20 mouse cellular contexts compared by ENCODE assay signal in the genomic region with DNA sequence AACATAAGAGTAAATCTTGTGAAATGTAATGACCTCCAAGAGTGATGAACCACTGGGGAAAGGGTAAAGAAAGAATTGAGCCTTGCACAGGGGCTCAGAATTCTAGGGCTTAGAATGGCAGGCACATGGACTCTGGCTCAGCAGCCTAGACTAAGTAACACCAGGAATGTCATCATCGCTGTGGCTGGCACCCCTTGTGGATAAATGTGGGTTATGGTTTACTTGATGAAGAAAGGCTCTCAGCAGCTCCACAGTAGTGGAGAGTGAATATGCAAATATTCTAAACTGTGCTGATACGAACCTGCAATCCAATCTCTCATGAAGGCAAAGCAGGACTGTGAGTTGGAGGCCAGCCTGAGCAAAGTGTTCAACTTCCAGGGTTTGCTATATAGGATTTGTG. TPM values are rescaled to one million over a fixed set of nuclear protein-coding genes. Genes with fewer than 3 reads are reported as not detected.
DNase-seq lines count a peak whose midpoint lies in the region; ATAC-seq and TF ChIP-seq lines count a peak whose summit lies in the region.
"Had no signal": no experiment of that assay in that cellular context is flagged by ENCODE, and none has a peak within 500 bp of the region (broad histone marks: within the 10 kb centered on the region; RNA-seq: fewer than 3 reads in every experiment).

No protein-coding gene starts in this region.

- no peak for DNase-seq in forebrain, postnatal 0 days
- no peak for DNase-seq in forebrain, embryonic 10.5 days (ENCODE audit: extremely low spot score, low spot score)
- no peak for DNase-seq in hindbrain, postnatal 0 days (ENCODE audit: low spot score)
- DNase-seq in right cerebral cortex, adult 18-20 months: peak; percentile 34
- no peak for DNase-seq in right cerebral cortex, postnatal 25 days
- no peak for DNase-seq in ovary, postnatal 10 days (ENCODE audit: low spot score)
- no peak for DNase-seq in forebrain, embryonic 11.5 days (ENCODE audit: low spot score)
- DNase-seq: adrenal gland, adult 8-10 months; adrenal gland, postnatal 36 days; cerebellum, adult 11 months; cerebellum, adult 8-10 months; embryo, embryonic 11 days; gastrocnemius, postnatal 10 days had no signal

- no peaks in the 10 kb centered on the region for H3K27me3 ChIP-seq in forebrain, postnatal 0 days (ENCODE audit: insufficient read depth, low read length)
- H3K27me3 ChIP-seq in forebrain, embryonic 10.5 days (ENCODE audit: poor library complexity, severe bottlenecking): no peaks in the 10 kb centered on the region
- no peaks in the 10 kb centered on the region for H3K27me3 ChIP-seq in hindbrain, postnatal 0 days (ENCODE audit: insufficient read depth, low read length)
- H3K27me3 ChIP-seq in hindbrain, embryonic 13.5 days: no peaks in the 10 kb centered on the region
- H3K27me3 ChIP-seq in forebrain, embryonic 11.5 days (ENCODE audit: control insufficient read depth, insufficient read depth, low read length): no peaks in the 10 kb centered on the region
- H3K27me3 ChIP-seq: embryonic facial prominence, embryonic 15.5 days; forebrain, embryonic 13.5 days had no signal

- no peak overlapping the region for H3K4me3 ChIP-seq in forebrain, postnatal 0 days (ENCODE audit: low read depth, low read length)
- no peak overlapping the region for H3K4me3 ChIP-seq in forebrain, embryonic 10.5 days
- no peak overlapping the region for H3K4me3 ChIP-seq in hindbrain, postnatal 0 days (ENCODE audit: low read length)
- H3K4me3 ChIP-seq in hindbrain, embryonic 13.5 days: no peak overlapping the region
- no peak overlapping the region for H3K4me3 ChIP-seq in forebrain, embryonic 11.5 days (ENCODE audit: low read depth, low read length)
- H3K4me3 ChIP-seq: embryonic facial prominence, embryonic 15.5 days; forebrain, embryonic 13.5 days had no signal

- peak; percentile 55 for ATAC-seq in forebrain, postnatal 0 days
- no peak; the same call in 1 of the 2 replicates for ATAC-seq in hindbrain, postnatal 0 days
- no peak for ATAC-seq in hindbrain, embryonic 13.5 days (ENCODE audit: low FRiP score)
- no peak for ATAC-seq in forebrain, embryonic 11.5 days (replicated peaks; ENCODE audit: low FRiP score)
- ATAC-seq: forebrain, embryonic 13.5 days; intestine, embryonic 16.5 days had no signal

- no peaks in the 10 kb centered on the region for H3K36me3 ChIP-seq in forebrain, postnatal 0 days (ENCODE audit: insufficient read depth)
- no peaks in the 10 kb centered on the region for H3K36me3 ChIP-seq in forebrain, embryonic 10.5 days (replicated peaks)
- H3K36me3 ChIP-seq in hindbrain, postnatal 0 days (ENCODE audit: insufficient read depth, low read length): no peaks in the 10 kb centered on the region
- H3K36me3 ChIP-seq in hindbrain, embryonic 13.5 days: no peaks in the 10 kb centered on the region
- no peaks in the 10 kb centered on the region for H3K36me3 ChIP-seq in forebrain, embryonic 11.5 days (ENCODE audit: control insufficient read depth, insufficient read depth, low read length)
- H3K36me3 ChIP-seq: embryonic facial prominence, embryonic 15.5 days had no signal

- H3K27ac ChIP-seq in forebrain, postnatal 0 days (ENCODE audit: low read depth, low read length): no peak overlapping the region
- no peak overlapping the region for H3K27ac ChIP-seq in forebrain, embryonic 10.5 days
- no peak overlapping the region for H3K27ac ChIP-seq in hindbrain, postnatal 0 days
- no peak overlapping the region for H3K27ac ChIP-seq in hindbrain, embryonic 13.5 days
- H3K27ac ChIP-seq in forebrain, embryonic 11.5 days (ENCODE audit: low read depth, low read length): no peak overlapping the region
- H3K27ac ChIP-seq: embryonic facial prominence, embryonic 15.5 days; forebrain, embryonic 13.5 days; hindbrain, embryonic 14.5 days had no signal

- H3K9me3 ChIP-seq in forebrain, postnatal 0 days (ENCODE audit: low read length): no peaks in the 10 kb centered on the region
- no peaks in the 10 kb centered on the region for H3K9me3 ChIP-seq in forebrain, embryonic 10.5 days
- no peaks in the 10 kb centered on the region for H3K9me3 ChIP-seq in hindbrain, postnatal 0 days (ENCODE audit: low read length)
- no peaks in the 10 kb centered on the region for H3K9me3 ChIP-seq in hindbrain, embryonic 13.5 days
- no peaks in the 10 kb centered on the region for H3K9me3 ChIP-seq in forebrain, embryonic 11.5 days (ENCODE audit: control insufficient read depth, low read length)
- H3K9me3 ChIP-seq: embryonic facial prominence, embryonic 15.5 days; forebrain, embryonic 13.5 days had no signal

- 55% methylated on average over 2 of the region's 2 CpGs for WGBS in forebrain, postnatal 0 days
- WGBS in forebrain, embryonic 10.5 days: 80% methylated on average over 2 of the region's 2 CpGs
- 60% methylated on average over 2 of the region's 2 CpGs for WGBS in hindbrain, postnatal 0 days
- 86% methylated on average over 2 of the region's 2 CpGs for WGBS in hindbrain, embryonic 13.5 days
- WGBS in forebrain, embryonic 11.5 days: 67% methylated on average over 2 of the region's 2 CpGs

- H3K4me2 ChIP-seq in forebrain, postnatal 0 days (ENCODE audit: low read depth): no peak overlapping the region
- no peak overlapping the region for H3K4me2 ChIP-seq in hindbrain, postnatal 0 days (ENCODE audit: low read depth, low read length)
- H3K4me2 ChIP-seq in hindbrain, embryonic 13.5 days: no peak overlapping the region
- no peak overlapping the region for H3K4me2 ChIP-seq in forebrain, embryonic 11.5 days (ENCODE audit: low read depth, low read length, severe bottlenecking)
- H3K4me2 ChIP-seq: embryonic facial prominence, embryonic 15.5 days; forebrain, embryonic 13.5 days; hindbrain, embryonic 14.5 days had no signal

- no peaks in the 10 kb centered on the region for H3K4me1 ChIP-seq in forebrain, postnatal 0 days (ENCODE audit: insufficient read depth)
- H3K4me1 ChIP-seq in forebrain, embryonic 10.5 days: no peaks in the 10 kb centered on the region
- H3K4me1 ChIP-seq in hindbrain, postnatal 0 days (ENCODE audit: insufficient read depth, low read length): no peaks in the 10 kb centered on the region
- no peaks in the 10 kb centered on the region for H3K4me1 ChIP-seq in hindbrain, embryonic 13.5 days (replicated peaks)
- H3K4me1 ChIP-seq in forebrain, embryonic 11.5 days (replicated peaks; ENCODE audit: control insufficient read depth, insufficient read depth, low read length): no peaks in the 10 kb centered on the region
- H3K4me1 ChIP-seq: embryonic facial prominence, embryonic 15.5 days; forebrain, embryonic 13.5 days had no signal

- H3K9ac ChIP-seq in forebrain, postnatal 0 days: no peak overlapping the region
- H3K9ac ChIP-seq in hindbrain, postnatal 0 days (replicated peaks; ENCODE audit: low read length): no peak overlapping the region
- no peak overlapping the region for H3K9ac ChIP-seq in hindbrain, embryonic 13.5 days
- no peak overlapping the region for H3K9ac ChIP-seq in forebrain, embryonic 11.5 days (ENCODE audit: low read length)
- H3K9ac ChIP-seq: embryonic facial prominence, embryonic 15.5 days; forebrain, embryonic 13.5 days; hindbrain, embryonic 14.5 days had no signal

- 0 out of 2 replicates have a peak, but pooled peaks have one; percentile 13 for TF ChIP-seq CTCF in forebrain, postnatal 0 days (IDR thresholded peaks at IDR 0.05; ENCODE audit: low read depth)
- 0 out of 2 replicates have a peak, but pooled peaks have one; percentile 19 for TF ChIP-seq CTCF in hindbrain, postnatal 0 days (IDR thresholded peaks at IDR 0.05; ENCODE audit: low read depth)

RNA-seq across cellular contexts. Expression of a gene that starts 26.0 kb away (rescaled TPM):
- 281 and 308 TPM in 2 replicates for total RNA-seq in forebrain, postnatal 0 days (2014; rRNA removed)
- 101 and 159 TPM in 2 replicates for polyA plus RNA-seq in forebrain, postnatal 0 days (2015; fragmentation: Nextera tagmentation; extraction: Ambion mirVana)
- 1.0 and 1.8 TPM in 2 replicates for polyA plus RNA-seq in forebrain, embryonic 10.5 days (2016; fragmentation: Nextera tagmentation; extraction: Ambion mirVana)
- 131 and 132 TPM in 2 replicates for total RNA-seq in hindbrain, postnatal 0 days (2014; rRNA removed)
- polyA plus RNA-seq in hindbrain, postnatal 0 days (2015; fragmentation: Nextera tagmentation; extraction: Ambion mirVana): 149 and 159 TPM in 2 replicates
- 129 and 130 TPM in 2 replicates for polyA plus RNA-seq in hindbrain, embryonic 13.5 days (2015; fragmentation: Nextera tagmentation; extraction: Ambion mirVana)
- 14.6 and 14.7 TPM in 2 replicates for polyA plus RNA-seq in forebrain, embryonic 11.5 days (2014; fragmentation: Nextera tagmentation; extraction: Ambion mirVana)
- total RNA-seq: common myeloid progenitor, adult 5-6 weeks had no signal
- polyA plus RNA-seq: C2C12 had no signal
